Mouse (Mus musculus) stomach, embryonic 16.5 days (tissue): ENCODE results near the gene Scd2. TPM values are rescaled to one million over a fixed set of nuclear protein-coding genes. Genes with fewer than 3 reads are reported as not detected.
"Not testable (repeated sequence)": the region's sequence is repeated elsewhere in the genome, so short reads cannot be mapped to it uniquely, and the experiment has no call there.

ENCODE experiments used
- ATAC-seq: fragments of 200-750 bp; cut with Nextera tagmentation; 2 replicates; pipeline ENCODE4 v1.8.0; 2017; ENCODE audit warnings: moderate number of reproducible peaks, moderate TSS enrichment; ENCODE audit not compliant: insufficient read depth, low FRiP score
- H3K27ac ChIP-seq: fragments of 300-500 bp; sonication (generic); 2 replicates; pipeline ENCODE4 v1.5.1; 2014; ENCODE audit warnings: low read length
- H3K27me3 ChIP-seq: fragments of 300-500 bp; sonication (generic); 2 replicates; pipeline ENCODE4 v1.6.1; 2014; ENCODE audit warnings: low read length, control low read depth, mixed read lengths; ENCODE audit not compliant: control insufficient read depth, insufficient read depth
- H3K36me3 ChIP-seq: fragments of 300-500 bp; sonication (generic); 2 replicates; pipeline ENCODE4 v1.6.1; 2014; ENCODE audit warnings: low read length; ENCODE audit not compliant: control insufficient read depth, insufficient read depth
- H3K4me1 ChIP-seq: fragments of 300-500 bp; sonication (generic); 2 replicates; pipeline ENCODE4 v1.6.1; 2014; ENCODE audit warnings: low read length, control low read depth, mixed read lengths; ENCODE audit not compliant: control insufficient read depth, insufficient read depth
- H3K4me2 ChIP-seq: fragments of 300-500 bp; sonication (generic); 2 replicates; pipeline ENCODE4 v1.6.1; 2014; ENCODE audit warnings: low read depth, low read length, mixed read lengths
- H3K4me3 ChIP-seq: fragments of 300-500 bp; sonication (generic); replicated peaks from 2 replicates; pipeline ENCODE4 v1.5.1; 2014; ENCODE audit warnings: mild to moderate bottlenecking, low read length
- H3K9ac ChIP-seq: fragments of 300-500 bp; sonication (generic); 2 replicates; pipeline ENCODE4 v1.6.1; 2014; ENCODE audit warnings: low read length
- H3K9me3 ChIP-seq: fragments of 300-500 bp; sonication (generic); replicated peaks from 2 replicates; pipeline ENCODE4 v1.6.1; 2016; ENCODE audit warnings: low read length, control low read depth; ENCODE audit not compliant: control insufficient read depth
- WGBS: fragments of 180-500 bp; shearing (Covaris S2); extraction: QIAGEN DNeasy Blood & Tissue Kit; methylation state at CpG from one replicate; pipeline ENCODE4 v1.1.7; 2014; 5-methylcytosine and 5-hydroxymethylcytosine counted together
- polyA plus RNA-seq: library from polyadenylated mRNA; unstranded; fragments of >200 nt; fragmentation: Nextera tagmentation; extraction: Ambion mirVana; gene quantifications from 2 replicates; pipeline ENCODE4 v1.2.1, GENCODE M21; 2015

Scd2 gene
- polyA plus RNA-seq, 1 experiment from 2014 or later: 329 TPM

- Histone ChIP-seq H3K9me3 (peaks cover 5% of the 10 kb centered on the region), H3K4me3 (no peak overlapping the region), H3K36me3 (no peaks in the 10 kb centered on the region; the same call in 1 of the 2 replicates), H3K27me3 (no peaks in the 10 kb centered on the region), H3K4me2 (no peak overlapping the region), H3K9ac (no peak overlapping the region), H3K27ac (no peak overlapping the region), H3K4me1 (no peaks in the 10 kb centered on the region)
- no peak for ATAC-seq
- WGBS: 69% methylated on average over 4 of the region's 4 CpGs
These were observed 27.7 kb downstream of the Scd2 start for GRCm38 (mm10) chr19:44321201-44321600.

GRCm38 (mm10) chr19:44321631-44322030 lies 28.2 kb downstream of the Scd2 start:
- no peak overlapping the region for H3K4me2 ChIP-seq
- H3K36me3 ChIP-seq: no peaks in the 10 kb centered on the region; the same call in 1 of the 2 replicates
- no peak overlapping the region for H3K27ac ChIP-seq
- no peak overlapping the region for H3K4me3 ChIP-seq
- ATAC-seq: no peak
- H3K9me3 ChIP-seq: peaks cover 5% of the 10 kb centered on the region
- no peaks in the 10 kb centered on the region for H3K4me1 ChIP-seq
- 61% methylated on average over 2 of the region's 2 CpGs for WGBS
- H3K9ac ChIP-seq: no peak overlapping the region
- H3K27me3 ChIP-seq: no peaks in the 10 kb centered on the region

GRCm38 (mm10) chr19:44329566-44329965 lies 36.1 kb downstream of the Scd2 start:
- no peak overlapping the region for H3K27ac ChIP-seq
- WGBS: 65% methylated on average over 2 of the region's 2 CpGs

GRCm38 (mm10) chr19:44331128-44331527 lies 37.7 kb downstream of the Scd2 start:
- H3K27ac ChIP-seq, H3K36me3 ChIP-seq, H3K4me1 ChIP-seq, H3K4me3 ChIP-seq, H3K9ac ChIP-seq, H3K4me2 ChIP-seq, H3K27me3 ChIP-seq, H3K9me3 ChIP-seq, ATAC-seq: not testable (repeated sequence)
- 93% methylated on average over 1 of the region's 1 CpGs for whole genome bisulfite sequencing

More at GRCm38 (mm10) chr19:44329566-44329965, 36.1 kb downstream of the Scd2 start:
- Histone ChIP-seq H3K4me1 (no peaks in the 10 kb centered on the region), H3K4me2 (no peak overlapping the region), H3K9ac (no peak overlapping the region), H3K9me3 (no peaks in the 10 kb centered on the region), H3K4me3 (no peak overlapping the region), H3K36me3 (no peaks in the 10 kb centered on the region; the same call in 1 of the 2 replicates), H3K27me3 (no peaks in the 10 kb centered on the region)
- no peak for ATAC-seq

GRCm38 (mm10) chr19:44331911-44332310 lies 38.4 kb downstream of the Scd2 start:
- ATAC-seq: no peak
- Histone ChIP-seq H3K4me2 (no peak overlapping the region), H3K9ac (no peak overlapping the region), H3K9me3 (no peaks in the 10 kb centered on the region), H3K4me3 (no peak overlapping the region), H3K27ac (no peak overlapping the region), H3K4me1 (no peaks in the 10 kb centered on the region), H3K36me3 (no peaks in the 10 kb centered on the region), H3K27me3 (no peaks in the 10 kb centered on the region)
- WGBS: 72% methylated on average over 5 of the region's 5 CpGs

- no peaks in the 10 kb centered on the region for H3K27me3 ChIP-seq
- H3K4me2 ChIP-seq: no peak overlapping the region
- no peak overlapping the region for H3K27ac ChIP-seq
- no peak overlapping the region for H3K4me3 ChIP-seq
- no peaks in the 10 kb centered on the region for H3K4me1 ChIP-seq
- 73% methylated on average over 8 of the region's 8 CpGs for WGBS
- no peaks in the 10 kb centered on the region for H3K9me3 ChIP-seq
- no peaks in the 10 kb centered on the region for H3K36me3 ChIP-seq
- no peak for ATAC-seq
- H3K9ac ChIP-seq: no peak overlapping the region
These were observed 38.9 kb downstream of the Scd2 start for GRCm38 (mm10) chr19:44332326-44332725.

- no peak for ATAC-seq
- H3K9ac ChIP-seq: no peak within 1 kb of the TSS
- no peaks in the 10 kb centered on the region for H3K36me3 ChIP-seq
- no peaks in the 10 kb centered on the region for H3K4me1 ChIP-seq
- no peaks in the 10 kb centered on the region for H3K9me3 ChIP-seq
- no peaks in the 10 kb centered on the region for H3K27me3 ChIP-seq
- H3K4me3 ChIP-seq: no peak within 1 kb of the TSS
- H3K27ac ChIP-seq: no peak within 1 kb of the TSS
- 85% methylated on average over 10 of the region's 10 CpGs for WGBS
- H3K4me2 ChIP-seq: no peak within 1 kb of the TSS
These were observed 39.6 kb downstream of the Scd2 start, which contains the start of gene Scd4 for GRCm38 (mm10) chr19:44332833-44333623. TSS of gene Scd4 (plus strand) at chr19:44333092.

- H3K4me2 ChIP-seq: no peak overlapping the region
These were observed 40.5 kb downstream of the Scd2 start for GRCm38 (mm10) chr19:44333991-44334390.

GRCm38 (mm10) chr19:44335876-44336662 lies 42.6 kb downstream of the Scd2 start:
- no peak overlapping the region for H3K27ac ChIP-seq
- WGBS: 81% methylated on average over 6 of the region's 6 CpGs
- H3K4me2 ChIP-seq: no peak overlapping the region
- H3K9me3 ChIP-seq: no peaks in the 10 kb centered on the region
- ATAC-seq: no peak
- H3K36me3 ChIP-seq: no peaks in the 10 kb centered on the region
- no peaks in the 10 kb centered on the region for H3K4me1 ChIP-seq
- no peak overlapping the region for H3K4me3 ChIP-seq
- H3K27me3 ChIP-seq: no peaks in the 10 kb centered on the region
- no peak overlapping the region for H3K9ac ChIP-seq

More at GRCm38 (mm10) chr19:44333991-44334390, 40.5 kb downstream of the Scd2 start:
- no peak for ATAC-seq
- Histone ChIP-seq H3K9ac (no peak overlapping the region), H3K36me3 (no peaks in the 10 kb centered on the region), H3K27ac (no peak overlapping the region), H3K27me3 (no peaks in the 10 kb centered on the region), H3K4me1 (no peaks in the 10 kb centered on the region), H3K9me3 (no peaks in the 10 kb centered on the region), H3K4me3 (no peak overlapping the region)
- WGBS: 78% methylated on average over 9 of the region's 9 CpGs
